Mouse (Mus musculus) CH12.LX (cell line): ENCODE measurements at regions not wholly inside any gene's neighbourhood (a gene's known extent, or its start where the extent isn't known, plus 50 kb on each side); places are given as distances from the start of the nearest gene placed in this dataset.

Experiments used
- DNase-seq: peaks from one replicate; pipeline ENCODE4 v3.0.0-alpha.2; 2013; ENCODE audit errors: extremely low read depth
- H3K27ac ChIP-seq: 2 replicates; pipeline ENCODE4 v1.5.1; 2012; ENCODE audit warnings: low read depth, mild to moderate bottlenecking, control low read depth, moderate library complexity; ENCODE audit not compliant: insufficient read depth
- H3K27me3 ChIP-seq: replicated peaks from 2 replicates; pipeline ENCODE3; 2012; ENCODE audit warnings: inconsistent platforms
- H3K36me3 ChIP-seq, 2 experiments: replicated peaks in 1 of 2; 2 replicates each; pipeline versions ENCODE3 to v1.6.1; 2012; ENCODE audit warnings: inconsistent platforms in 1 of 2, low read length in 1 of 2, mild to moderate bottlenecking in 1 of 2, mixed read lengths in 1 of 2, moderate library complexity in 1 of 2; ENCODE audit not compliant: control insufficient read depth in 1 of 2, insufficient read depth in 1 of 2
- H3K4me1 ChIP-seq, 2 experiments: 2 replicates each; pipeline ENCODE4 v1.6.1; 2012; ENCODE audit warnings: inconsistent platforms in 1 of 2, moderate library complexity in 1 of 2; ENCODE audit not compliant: insufficient read depth in 2 of 2, control insufficient read depth in 1 of 2
- H3K4me2 ChIP-seq: 2 replicates; pipeline ENCODE4 v1.6.1; 2012; ENCODE audit warnings: low read depth, mild to moderate bottlenecking, control low read depth; ENCODE audit not compliant: poor library complexity, insufficient read depth, severe bottlenecking
- H3K4me3 ChIP-seq, 3 experiments: fragments of 150-350 bp in 1 of 3; sonication (generic) in 1 of 3; replicated peaks in 1 of 3; 2 replicates each; pipeline versions ENCODE3 to v1.5.1; 2011 to 2012; ENCODE audit warnings: low read depth in 2 of 3, low read length in 2 of 3, mild to moderate bottlenecking in 2 of 3, moderate library complexity in 2 of 3, control low read depth in 1 of 3, improper control_type of control experiment in 1 of 3, inconsistent platforms in 1 of 3, mixed read lengths in 1 of 3; ENCODE audit not compliant: poor library complexity in 1 of 3
- H3K79me2 ChIP-seq: replicated peaks from 2 replicates; pipeline ENCODE4 v1.6.1; 2012; ENCODE audit warnings: mild to moderate bottlenecking, moderate library complexity; ENCODE audit not compliant: control insufficient read depth, poor library complexity, insufficient read depth, severe bottlenecking; ENCODE audit errors: extremely low read depth
- H3K9ac ChIP-seq: 2 replicates; pipeline ENCODE4 v1.6.1; 2012; ENCODE audit warnings: low read depth, mild to moderate bottlenecking, control low read depth, moderate library complexity; ENCODE audit not compliant: insufficient read depth
- H3K9me3 ChIP-seq: replicated peaks from 2 replicates; pipeline ENCODE3; 2012; ENCODE audit warnings: low read length, inconsistent platforms, mixed read lengths
- BHLHE40 ChIP-seq: IDR thresholded peaks from 2 replicates; pipeline ENCODE4 v1.6.1; 2011; ENCODE audit warnings: mild to moderate bottlenecking, low read depth, low read length, improper control_type of control experiment
- CHD1 ChIP-seq: IDR thresholded peaks from 2 replicates; pipeline ENCODE4 v1.6.1; 2012; ENCODE audit warnings: low read depth, low read length, improper control_type of control experiment, inconsistent platforms
- CHD2 ChIP-seq: IDR thresholded peaks from 2 replicates; pipeline ENCODE4 v1.6.1; 2011; ENCODE audit warnings: low read length, improper control_type of control experiment
- CTCF ChIP-seq, 2 experiments: IDR thresholded peaks in 1 of 2; conservative IDR thresholded peaks in 1 of 2; 2 replicates each; pipeline ENCODE4 v1.5.1; 2011 to 2012; ENCODE audit warnings: low read depth in 2 of 2, low read length in 2 of 2, improper control_type of control experiment in 1 of 2, inconsistent platforms in 1 of 2, mild to moderate bottlenecking in 1 of 2, moderate library complexity in 1 of 2
- E2F4 ChIP-seq: IDR thresholded peaks from 2 replicates; pipeline ENCODE4 v1.6.1; 2011; ENCODE audit warnings: low read depth, low read length, improper control_type of control experiment; ENCODE audit not compliant: insufficient replicate concordance
- ELF1 ChIP-seq: IDR thresholded peaks from 2 replicates; pipeline ENCODE4 v1.6.1; 2014; ENCODE audit warnings: low read depth, mild to moderate bottlenecking, inconsistent platforms, low read length, improper control_type of control experiment
- EP300 ChIP-seq: IDR thresholded peaks from 2 replicates; pipeline ENCODE4 v1.6.1; 2011; ENCODE audit warnings: low read length, improper control_type of control experiment
- ETS1 ChIP-seq: conservative IDR thresholded peaks from 2 replicates; pipeline ENCODE4 v1.6.1; 2012; ENCODE audit warnings: low read depth, mild to moderate bottlenecking, inconsistent platforms, low read length, improper control_type of control experiment, moderate library complexity
- GABPA ChIP-seq: IDR thresholded peaks from 2 replicates; pipeline ENCODE4 v1.6.1; 2012; ENCODE audit warnings: low read depth, low read length, improper control_type of control experiment, inconsistent platforms; ENCODE audit not compliant: insufficient replicate concordance
- HCFC1 ChIP-seq: IDR thresholded peaks from 2 replicates; pipeline ENCODE4 v1.6.1; 2012; ENCODE audit warnings: low read depth, mild to moderate bottlenecking, inconsistent platforms, low read length, improper control_type of control experiment
- IRF4 ChIP-seq: IDR thresholded peaks from 2 replicates; pipeline ENCODE4 v1.6.1; 2014; ENCODE audit warnings: low read depth, mild to moderate bottlenecking, inconsistent platforms, low read length, improper control_type of control experiment
- JUN ChIP-seq: IDR thresholded peaks from 2 replicates; pipeline ENCODE4 v1.6.1; 2011; ENCODE audit warnings: low read depth, mild to moderate bottlenecking, low read length, improper control_type of control experiment, moderate library complexity; ENCODE audit not compliant: insufficient read depth
- JUND ChIP-seq: conservative IDR thresholded peaks from 2 replicates; pipeline ENCODE4 v1.6.1; 2011; ENCODE audit warnings: low read depth, low read length, improper control_type of control experiment
- MAFK ChIP-seq: IDR thresholded peaks from 2 replicates; pipeline ENCODE4 v1.6.1; 2011; ENCODE audit warnings: low read length, improper control_type of control experiment; ENCODE audit not compliant: insufficient replicate concordance
- MAX ChIP-seq: IDR thresholded peaks from 2 replicates; pipeline ENCODE4 v1.6.1; 2011; ENCODE audit warnings: low read length, improper control_type of control experiment
- MAZ ChIP-seq: IDR thresholded peaks from 2 replicates; pipeline ENCODE4 v1.6.1; 2012; ENCODE audit warnings: low read depth, mild to moderate bottlenecking, inconsistent platforms, low read length, improper control_type of control experiment, moderate library complexity
- MEF2A ChIP-seq: IDR thresholded peaks from 2 replicates; pipeline ENCODE4 v1.6.1; 2014; ENCODE audit warnings: low read depth, mild to moderate bottlenecking, inconsistent platforms, low read length, improper control_type of control experiment, borderline replicate concordance
- MXI1 ChIP-seq: IDR thresholded peaks from 2 replicates; pipeline ENCODE4 v1.6.1; 2011; ENCODE audit warnings: mild to moderate bottlenecking, low read depth, low read length, improper control_type of control experiment
- MYC ChIP-seq: IDR thresholded peaks from 2 replicates; pipeline ENCODE4 v1.6.1; 2011; ENCODE audit warnings: low read depth, mild to moderate bottlenecking, improper control_type of control experiment, low read length
- PAX5 ChIP-seq: IDR thresholded peaks from 2 replicates; pipeline ENCODE4 v1.6.1; 2012; ENCODE audit warnings: low read length, inconsistent platforms, mixed read lengths
- POLR2A ChIP-seq: IDR thresholded peaks from 2 replicates; pipeline ENCODE4 v1.6.1; 2011; ENCODE audit warnings: low read depth, mild to moderate bottlenecking, improper control_type of control experiment, low read length
- POLR2AphosphoS2 ChIP-seq: IDR thresholded peaks from 2 replicates; pipeline ENCODE4 v1.6.1; 2011; ENCODE audit warnings: low read depth, low read length, improper control_type of control experiment
- RAD21 ChIP-seq: IDR thresholded peaks from 2 replicates; pipeline ENCODE4 v1.6.1; 2011; ENCODE audit warnings: low read depth, mild to moderate bottlenecking, low read length, improper control_type of control experiment, moderate library complexity
- RCOR1 ChIP-seq: conservative IDR thresholded peaks from 2 replicates; pipeline ENCODE4 v1.6.1; 2012; ENCODE audit warnings: low read depth, mild to moderate bottlenecking, inconsistent platforms, low read length, improper control_type of control experiment
- TBP ChIP-seq: conservative IDR thresholded peaks from 2 replicates; pipeline ENCODE4 v1.6.1; 2011; ENCODE audit warnings: low read depth, low read length, improper control_type of control experiment
- UBTF ChIP-seq: IDR thresholded peaks from 2 replicates; pipeline ENCODE4 v1.6.1; 2012; ENCODE audit warnings: low read depth, mild to moderate bottlenecking, inconsistent platforms, low read length, improper control_type of control experiment, moderate library complexity
- USF1 ChIP-seq: IDR thresholded peaks from 2 replicates; pipeline ENCODE4 v1.6.1; 2014; ENCODE audit warnings: low read depth, mild to moderate bottlenecking, inconsistent platforms, low read length, improper control_type of control experiment
- USF2 ChIP-seq: conservative IDR thresholded peaks from 2 replicates; pipeline ENCODE4 v1.6.1; 2011; ENCODE audit warnings: low read depth, low read length, improper control_type of control experiment
- ZC3H11A ChIP-seq: IDR thresholded peaks from 2 replicates; pipeline ENCODE4 v1.6.1; 2012; ENCODE audit warnings: low read depth, mild to moderate bottlenecking, inconsistent platforms, low read length, improper control_type of control experiment
- ZMIZ1 ChIP-seq: IDR thresholded peaks from 2 replicates; pipeline ENCODE4 v1.6.1; 2012; ENCODE audit warnings: low read depth, mild to moderate bottlenecking, inconsistent platforms, low read length, improper control_type of control experiment
- ZNF384 ChIP-seq: IDR thresholded peaks from 2 replicates; pipeline ENCODE4 v1.6.1; 2012; ENCODE audit warnings: low read depth, low read length, improper control_type of control experiment, inconsistent platforms
- dilution Hi-C: fragments of 300-500 bp; cut with MboI; formaldehyde crosslinking; loops from 2 replicates; pipeline ENCODE4 v1.14.3; 2020; ENCODE audit warnings: low sequenced_read_pairs; ENCODE audit not compliant: extremely low pct_unique_long_range_greater_than_20kb, extremely low pct_ligation_motif_present
- in situ Hi-C: fragments of 300-500 bp; cut with MboI; formaldehyde crosslinking; loops from 3 replicates; pipeline ENCODE4 v1.14.3; 2019; ENCODE audit warnings: low sequenced_read_pairs, low pct_ligation_motif_present, low pct_unique_long_range_greater_than_20kb, mixed read lengths

DNA sequence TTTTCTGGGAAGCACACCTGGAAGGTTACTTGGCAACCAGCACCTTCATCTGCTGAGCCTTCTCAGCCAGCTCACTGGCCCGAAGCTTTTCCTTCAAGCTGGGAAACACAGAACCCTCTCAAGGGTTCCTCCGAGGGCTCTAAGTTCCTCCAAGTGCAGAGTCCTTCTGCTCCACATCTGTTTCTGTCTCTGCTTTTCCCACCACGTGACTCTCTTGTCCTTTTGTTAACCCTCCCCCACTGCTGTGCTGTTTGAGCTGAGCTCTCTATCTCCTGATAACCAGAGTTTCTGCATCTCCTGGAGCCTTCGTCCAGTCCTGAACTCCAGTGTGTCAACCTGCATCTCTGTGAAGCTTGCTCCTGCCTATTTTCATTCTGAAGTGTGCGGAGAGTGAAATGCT, 183.5 kb upstream of the Fbxo11 start:
- dilution Hi-C loops = no loop called here
- DNase-seq = no peak

DNA sequence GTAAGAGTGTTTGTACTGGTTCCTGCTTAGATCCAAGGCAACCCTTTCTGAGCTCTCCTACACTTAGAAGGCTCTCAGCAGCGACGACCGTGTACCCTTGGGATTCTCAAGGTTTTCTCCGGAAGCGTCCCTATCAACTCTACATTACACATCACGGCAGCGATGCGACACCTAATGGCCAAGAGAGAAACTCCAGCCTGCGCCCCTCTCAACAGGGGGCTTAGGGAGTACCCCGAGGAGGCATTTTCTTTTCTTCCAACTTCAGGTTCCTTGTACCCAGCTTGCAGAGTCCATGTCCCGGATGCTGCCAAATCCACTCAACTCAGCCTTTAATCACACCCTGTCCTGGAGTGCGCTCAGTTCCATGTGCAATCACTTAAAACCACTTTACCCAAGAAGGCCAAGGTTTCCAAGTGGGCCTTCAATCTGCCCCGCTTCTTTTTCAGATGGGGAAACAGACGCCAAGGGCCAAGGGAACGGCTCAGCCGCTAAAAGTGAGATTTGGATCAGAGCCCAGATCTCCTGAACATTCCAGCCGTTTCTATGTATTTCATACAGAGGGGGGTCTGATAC, 186.9 kb upstream of the Fbxo11 start:
- Histone ChIP-seq H3K4me1 (peaks cover 3 to 35% of the 10 kb centered on the region in 2 experiments), H3K27me3 (no peaks in the 10 kb centered on the region), H3K9ac (no peak overlapping the region), H3K4me2 (peak overlapping the region; percentile 45), H3K27ac (no peak overlapping the region), H3K36me3 (no peaks in the 10 kb centered on the region), H3K9me3 (peaks cover 9% of the 10 kb centered on the region), H3K79me2 (no peaks in the 10 kb centered on the region), H3K4me3 (no peak overlapping the region)
- DNase-seq = peak; percentile 80
- in situ Hi-C loops (loop anchor here (25.0 kb wide), 1 partner anchor 385 kb away; no protein-coding TSS in a partner anchor), dilution Hi-C loops (no loop called here)
- peak; percentile 58; the same call in 1 of the 2 replicates for TF ChIP-seq MAZ
- TF ChIP-seq GABPA = no peak
- no peak for TF ChIP-seq MAX
- no peak for TF ChIP-seq MYC
- no peak for TF ChIP-seq CHD1
- no peak for TF ChIP-seq PAX5
- no peak for TF ChIP-seq E2F4
- no peak for TF ChIP-seq UBTF
- peak; percentile 94 for TF ChIP-seq RAD21
- no peak for TF ChIP-seq USF2
- no peak for TF ChIP-seq BHLHE40
- 0 out of 2 replicates have a peak, but pooled peaks have one; percentile 12 for TF ChIP-seq MEF2A
- no peak for TF ChIP-seq USF1
- 0 out of 2 replicates have a peak, but pooled peaks have one; percentile 32 for TF ChIP-seq ETS1
- TF ChIP-seq TBP = no peak
- TF ChIP-seq MAFK = no peak
- no peak for TF ChIP-seq CHD2
- no peak for TF ChIP-seq ZNF384
- no peak for TF ChIP-seq EP300
- no peak for TF ChIP-seq RCOR1
- TF ChIP-seq JUND = no peak
- TF ChIP-seq ELF1 = peak; percentile 73
- TF ChIP-seq ZC3H11A = peak; percentile 71
- peak; percentile 58; the same call in 1 of the 2 replicates for TF ChIP-seq IRF4
- TF ChIP-seq POLR2AphosphoS2 = no peak
- TF ChIP-seq MXI1 = peak; percentile 32; the same call in 1 of the 2 replicates
- no peak for TF ChIP-seq ZMIZ1
- peak; percentile 80 to 90 for TF ChIP-seq CTCF (conservative IDR thresholded peaks at IDR 0.05 in 1 of 2, IDR thresholded peaks at IDR 0.05 in 1 of 2; ENCODE audit: low read depth in 2 of 2, low read length in 2 of 2)
- peak; percentile 47; the same call in 1 of the 2 replicates for TF ChIP-seq POLR2A
- 0 out of 2 replicates have a peak, but pooled peaks have one; percentile 25 for TF ChIP-seq HCFC1
- no peak for TF ChIP-seq JUN

More for the DNA sequence above, 183.5 kb upstream of the Fbxo11 start:
- Histone ChIP-seq H3K4me1 (peaks cover 3 to 24% of the 10 kb centered on the region in 2 experiments), H3K4me2 (no peak overlapping the region), H3K9me3 (peaks cover 9% of the 10 kb centered on the region), H3K4me3 (no peak overlapping the region), H3K27me3 (no peaks in the 10 kb centered on the region), H3K27ac (no peak overlapping the region), H3K9ac (no peak overlapping the region), H3K79me2 (no peaks in the 10 kb centered on the region), H3K36me3 (no peaks in the 10 kb centered on the region)
- TF ChIP-seq JUN (no peak), USF1 (peak; percentile 12; the same call in 1 of the 2 replicates), GABPA (no peak), CTCF (conservative IDR thresholded peaks at IDR 0.05 in 1 of 2, IDR thresholded peaks at IDR 0.05 in 1 of 2; ENCODE audit: low read depth in 2 of 2, low read length in 2 of 2) (no peak)
- in situ Hi-C loops = no loop called here
